Mouse (Mus musculus) forebrain, embryonic 14.5 days (tissue): ENCODE results near the gene Cep162. TPM values are rescaled to one million over a fixed set of nuclear protein-coding genes. Genes with fewer than 3 reads are reported as not detected.

Experiments used
- ATAC-seq: fragments of 200-750 bp; cut with Nextera tagmentation; 2 replicates; pipeline ENCODE4 v1.8.0; 2017; ENCODE audit warnings: mild to moderate bottlenecking, moderate library complexity
- DNase-seq: peaks from one replicate; pipeline ENCODE4 v3.0.0-alpha.2; 2015; ENCODE audit warnings: low spot score
- H3K27ac ChIP-seq: fragments of 300-500 bp; sonication (generic); 2 replicates; pipeline ENCODE4 v1.5.1; 2014; ENCODE audit warnings: low read depth, mild to moderate bottlenecking, control low read depth, low read length, moderate library complexity
- H3K27me3 ChIP-seq: fragments of 300-500 bp; sonication (generic); replicated peaks from 2 replicates; pipeline ENCODE4 v1.6.1; 2014; ENCODE audit warnings: low read length, control low read depth, mixed read lengths; ENCODE audit not compliant: control insufficient read depth, insufficient read depth
- H3K36me3 ChIP-seq: fragments of 300-500 bp; sonication (generic); 2 replicates; pipeline ENCODE4 v1.6.1; 2014; ENCODE audit warnings: low read length, control low read depth; ENCODE audit not compliant: control insufficient read depth, insufficient read depth
- H3K4me1 ChIP-seq: fragments of 300-500 bp; sonication (generic); 2 replicates; pipeline ENCODE4 v1.6.1; 2014; ENCODE audit warnings: antibody characterized with exemption, low read length, control low read depth; ENCODE audit not compliant: control insufficient read depth, insufficient read depth
- H3K4me2 ChIP-seq: fragments of 300-500 bp; sonication (generic); 2 replicates; pipeline ENCODE4 v1.6.1; 2014; ENCODE audit warnings: mild to moderate bottlenecking, control low read depth, low read length
- H3K4me3 ChIP-seq: fragments of 300-500 bp; sonication (generic); 2 replicates; pipeline ENCODE4 v1.5.1; 2014; ENCODE audit warnings: low read depth, low read length, control low read depth
- H3K9ac ChIP-seq: fragments of 300-500 bp; sonication (generic); 2 replicates; pipeline ENCODE4 v1.6.1; 2014; ENCODE audit warnings: mild to moderate bottlenecking, low read length, control low read depth, moderate library complexity
- H3K9me3 ChIP-seq: fragments of 300-500 bp; sonication (generic); replicated peaks from 2 replicates; pipeline ENCODE4 v1.6.1; 2016; ENCODE audit warnings: low read length, control low read depth, mixed read lengths; ENCODE audit not compliant: control insufficient read depth
- WGBS: fragments of 180-500 bp; shearing (Covaris S2); extraction: QIAGEN DNeasy Blood & Tissue Kit; methylation state at CpG from one replicate; pipeline ENCODE4 v1.1.7; 2014; 5-methylcytosine and 5-hydroxymethylcytosine counted together
- polyA plus RNA-seq: library from polyadenylated mRNA; unstranded; fragments of >200 nt; fragmentation: Nextera tagmentation; extraction: Ambion mirVana; gene quantifications from 2 replicates; pipeline ENCODE4 v1.2.1, GENCODE M21; 2014

Gene Cep162
- polyA plus RNA-seq, 1 experiment from 2014 or later = 5.7 TPM

DNA sequence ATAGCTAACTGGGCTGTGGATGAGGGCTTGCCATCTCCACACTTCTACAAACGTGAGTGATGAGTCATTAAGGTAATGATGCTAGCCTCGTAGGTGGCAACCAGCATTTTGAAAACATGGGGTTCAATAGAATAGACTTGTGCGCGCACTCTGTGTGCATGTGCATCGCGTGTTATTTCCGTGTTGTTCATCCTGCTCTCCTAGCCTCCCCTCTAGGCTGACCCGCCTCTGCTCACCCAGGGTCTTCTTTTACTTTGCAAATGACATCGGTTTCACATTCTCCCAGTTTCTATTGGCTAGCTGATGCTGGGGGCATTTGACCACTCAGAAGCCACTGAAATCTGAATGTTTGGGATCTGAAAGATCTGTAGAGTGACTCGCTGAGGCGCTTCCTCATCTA lies 109.7 kb downstream of the Cep162 start:
- 39% methylated on average over 11 of the region's 11 CpGs for WGBS
- Histone ChIP-seq H3K27me3 (peaks cover 16% of the 10 kb centered on the region; the same call in 1 of the 2 replicates), H3K4me1 (peaks cover 6% of the 10 kb centered on the region; the same call in 1 of the 2 replicates), H3K9ac (no peak overlapping the region), H3K9me3 (no peaks in the 10 kb centered on the region), H3K36me3 (no peaks in the 10 kb centered on the region), H3K27ac (no peak overlapping the region), H3K4me3 (no peak overlapping the region), H3K4me2 (no peak overlapping the region)
- no peak for ATAC-seq
- no peak for DNase-seq

DNA sequence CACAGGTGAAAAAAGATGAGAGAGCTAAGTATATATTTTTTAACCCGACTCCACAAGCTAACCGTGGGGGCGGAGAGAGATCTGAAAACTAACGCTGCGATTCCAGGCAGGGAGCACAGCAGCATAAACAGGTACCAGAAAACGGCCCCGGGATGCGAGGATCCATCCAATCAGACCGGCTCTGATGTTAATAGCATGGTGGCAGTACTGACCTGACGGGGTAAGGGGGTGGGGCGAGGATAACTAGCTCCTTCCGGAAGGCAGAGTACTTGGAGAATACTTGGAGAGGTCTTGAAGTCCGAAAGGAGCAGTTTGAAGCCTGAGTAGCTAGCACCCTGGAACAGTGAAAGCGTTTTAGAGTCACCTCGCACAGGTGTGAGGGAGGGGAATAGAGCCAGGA lies 110.2 kb downstream of the Cep162 start:
- H3K36me3 ChIP-seq = no peaks in the 10 kb centered on the region
- H3K4me1 ChIP-seq = peaks cover 6% of the 10 kb centered on the region; the same call in 1 of the 2 replicates
- no peak for ATAC-seq
- H3K27me3 ChIP-seq = peaks cover 16% of the 10 kb centered on the region; the same call in 1 of the 2 replicates
- WGBS = 2% methylated on average over 15 of the region's 15 CpGs
- no peak overlapping the region for H3K27ac ChIP-seq
- DNase-seq = peak; percentile 23
- H3K9ac ChIP-seq = peak overlapping the region; percentile 38
- peak overlapping the region; percentile 58 for H3K4me2 ChIP-seq
- H3K4me3 ChIP-seq = peak overlapping the region; percentile 26
- H3K9me3 ChIP-seq = no peaks in the 10 kb centered on the region

DNA sequence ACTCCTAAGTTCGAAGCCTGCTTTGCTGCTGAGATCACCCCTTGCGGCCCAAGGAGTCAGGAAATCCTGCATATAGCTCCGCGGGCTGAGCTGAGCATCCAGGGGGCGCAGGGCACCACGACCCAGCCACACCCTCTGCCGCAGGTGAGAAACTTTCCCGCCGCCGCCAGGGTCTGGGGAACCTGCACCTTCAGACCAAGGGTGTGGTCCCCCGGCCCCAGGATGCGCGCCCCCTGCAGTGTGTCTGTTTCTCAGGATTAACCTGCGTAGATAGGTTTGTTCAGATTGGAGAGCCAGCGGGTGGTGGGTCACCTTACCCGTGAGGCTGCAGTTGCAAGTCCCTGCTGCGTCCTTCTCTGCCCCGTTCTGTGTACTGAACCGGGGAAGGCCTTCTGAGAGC lies 110.8 kb downstream of the Cep162 start:
- Histone ChIP-seq H3K27me3 (peaks cover 16% of the 10 kb centered on the region; the same call in 1 of the 2 replicates), H3K4me3 (peak overlapping the region; percentile 26), H3K9me3 (no peaks in the 10 kb centered on the region), H3K4me2 (peak overlapping the region; percentile 58), H3K36me3 (no peaks in the 10 kb centered on the region), H3K27ac (no peak overlapping the region), H3K9ac (peak overlapping the region; percentile 38; the same call in 1 of the 2 replicates), H3K4me1 (peaks cover 6% of the 10 kb centered on the region; the same call in 1 of the 2 replicates)
- DNase-seq (no peak), ATAC-seq (peak; percentile 52)
- under 1% methylated on average over 19 of the region's 19 CpGs for WGBS

DNA sequence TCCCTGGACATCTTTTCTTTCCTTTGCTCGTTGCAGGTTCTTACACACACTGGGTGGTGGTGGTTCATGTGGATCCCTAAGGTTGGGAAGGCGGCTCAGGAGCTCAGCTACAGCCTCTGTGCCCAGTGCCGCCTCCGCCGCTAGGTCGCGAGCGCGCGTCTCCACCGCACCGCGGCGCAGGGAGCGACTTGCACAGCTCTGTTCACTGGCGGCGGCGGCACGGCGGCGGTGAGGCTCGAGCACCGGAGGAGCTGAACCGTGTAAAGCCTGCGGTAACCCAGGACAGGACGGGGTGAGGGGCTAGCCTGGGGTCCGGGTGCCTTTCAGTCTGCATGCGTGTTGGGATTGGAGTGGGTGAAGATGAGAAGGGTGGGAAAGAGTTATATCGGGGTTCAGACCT lies 111.2 kb downstream of the Cep162 start, which contains the start of gene Mrap2:
Gene Mrap2, plus strand, starts transcription at position 201 of the 400 bp plus-strand sequence.
- under 1% methylated on average over 29 of the region's 29 CpGs for WGBS
- Histone ChIP-seq H3K9ac (peak within 1 kb of the TSS; percentile 38), H3K4me3 (peak within 1 kb of the TSS; percentile 26), H3K4me2 (peak within 1 kb of the TSS; percentile 58), H3K27me3 (peaks cover 16% of the 10 kb centered on the region; the same call in 1 of the 2 replicates), H3K27ac (no peak within 1 kb of the TSS), H3K4me1 (peaks cover 6% of the 10 kb centered on the region; the same call in 1 of the 2 replicates), H3K9me3 (no peaks in the 10 kb centered on the region), H3K36me3 (no peaks in the 10 kb centered on the region)
- DNase-seq = peak; percentile 74
- peak; percentile 98 for ATAC-seq

DNA sequence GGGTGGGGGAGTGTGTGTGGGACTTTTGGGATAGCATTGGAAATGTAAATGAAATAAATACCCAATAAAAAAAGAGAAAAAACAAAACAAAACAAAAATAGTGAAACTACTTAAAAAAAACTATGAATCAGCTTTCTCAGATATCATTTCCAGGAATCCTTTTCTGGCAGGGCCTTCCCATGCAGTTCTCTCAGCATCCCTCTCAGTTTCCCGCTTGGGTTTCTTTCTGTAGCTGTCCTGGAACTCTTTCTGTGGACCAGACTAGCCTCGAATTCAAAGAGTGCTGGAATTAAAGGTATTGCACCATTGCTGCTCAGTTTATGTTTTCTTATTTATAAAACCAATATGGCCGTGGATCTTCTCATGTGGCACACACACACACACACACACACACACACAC lies 112.3 kb downstream of the Cep162 start:
- WGBS = 77% methylated on average over 3 of the region's 3 CpGs

More for the DNA sequence above, 112.3 kb downstream of the Cep162 start:
- Histone ChIP-seq H3K4me1 (peaks cover 6% of the 10 kb centered on the region; the same call in 1 of the 2 replicates), H3K4me3 (no peak overlapping the region), H3K4me2 (no peak overlapping the region), H3K36me3 (no peaks in the 10 kb centered on the region), H3K9me3 (no peaks in the 10 kb centered on the region), H3K9ac (no peak overlapping the region), H3K27ac (no peak overlapping the region), H3K27me3 (peaks cover 16% of the 10 kb centered on the region; the same call in 1 of the 2 replicates)
- ATAC-seq = no peak
- no peak for DNase-seq

Other genes starting within 250 kb of the Cep162 start
- gene Ripply2, start 240.0 kb downstream of the Cep162 start, polyA plus RNA-seq = 4.3 and 6.2 TPM in 2 replicates
- 70.4 and 75.7 TPM in 2 replicates for gene Cyb5r4, start 233.5 kb downstream of the Cep162 start, polyA plus RNA-seq
- gene Mrap2, start 111.2 kb downstream of the Cep162 start, polyA plus RNA-seq = 0.41 and 0.54 TPM in 2 replicates